ENCODE assay signal across 21 mouse cellular contexts in genomic region chrX:109189607-109190006, GRCm38 (mm10). TPM values are rescaled to one million over a fixed set of nuclear protein-coding genes. Genes with fewer than 3 reads are reported as not detected.
A peak's percentile ranks its signal among the peaks of the same experiment; 100 is the strongest.
DNase-seq lines count a peak whose midpoint lies in the region; ATAC-seq lines count a peak whose summit lies in the region.
"Had no signal": no experiment of that assay in that cellular context is flagged by ENCODE, and none has a peak within 500 bp of the region (broad histone marks: within the 10 kb centered on the region; RNA-seq: fewer than 3 reads in every experiment).

No protein-coding gene starts in this region.

- ATAC-seq in heart, embryonic 11.5 days (replicated peaks; ENCODE audit: insufficient number of reproducible peaks, low FRiP score, low TSS enrichment), result no peak
- ATAC-seq in megakaryocyte, adult 5-6 weeks (ENCODE audit: poor library complexity, severe bottlenecking), result peak; percentile 43
- ATAC-seq: CD4-positive, CD25-positive, alpha-beta regulatory T cell, adult 4 months; forebrain, embryonic 14.5 days; intestine, embryonic 15.5 days had no signal

- H3K9me3 ChIP-seq in heart, embryonic 11.5 days (replicated peaks; ENCODE audit: control insufficient read depth, low read length), result no peaks in the 10 kb centered on the region
- H3K9me3 ChIP-seq: embryonic facial prominence, embryonic 10.5 days; G1E; heart, embryonic 12.5 days; hindbrain, embryonic 10.5 days; intestine, embryonic 15.5 days had no signal

- WGBS in heart, embryonic 11.5 days (ENCODE audit: insufficient replicate concordance), result 79% methylated on average over 4 of the region's 4 CpGs

- no peaks in the 10 kb centered on the region for H3K4me1 ChIP-seq in heart, embryonic 11.5 days (ENCODE audit: control insufficient read depth, insufficient read depth, low read length)
- H3K4me1 ChIP-seq: embryonic facial prominence, embryonic 10.5 days; heart, embryonic 12.5 days; hindbrain, embryonic 10.5 days; intestine, embryonic 15.5 days had no signal

- no peak overlapping the region for H3K4me3 ChIP-seq in heart, embryonic 11.5 days (ENCODE audit: low read depth, low read length)
- H3K4me3 ChIP-seq: embryonic facial prominence, embryonic 10.5 days; heart, embryonic 12.5 days; hindbrain, embryonic 10.5 days; intestine, embryonic 15.5 days had no signal

- no peak overlapping the region for H3K4me2 ChIP-seq in heart, embryonic 11.5 days
- H3K4me2 ChIP-seq: heart, embryonic 12.5 days; hindbrain, embryonic 14.5 days; intestine, embryonic 15.5 days had no signal

- H3K9ac ChIP-seq in heart, embryonic 11.5 days (ENCODE audit: low read depth, low read length), result no peak overlapping the region
- H3K9ac ChIP-seq: heart, embryonic 12.5 days; hindbrain, embryonic 14.5 days; intestine, embryonic 15.5 days had no signal

- H3K27me3 ChIP-seq in heart, embryonic 11.5 days (ENCODE audit: control insufficient read depth, insufficient read depth, low read length), result no peaks in the 10 kb centered on the region
- H3K27me3 ChIP-seq: heart, embryonic 12.5 days; intestine, embryonic 15.5 days had no signal

- H3K27ac ChIP-seq in heart, embryonic 11.5 days (ENCODE audit: low read depth, low read length), result no peak overlapping the region
- H3K27ac ChIP-seq: embryonic facial prominence, embryonic 10.5 days; hindbrain, embryonic 10.5 days; hindbrain, embryonic 14.5 days; intestine, embryonic 15.5 days had no signal

- no peaks in the 10 kb centered on the region for H3K36me3 ChIP-seq in heart, embryonic 11.5 days (ENCODE audit: control insufficient read depth, insufficient read depth, low read length)
- H3K36me3 ChIP-seq: embryonic facial prominence, embryonic 10.5 days; G1E; heart, embryonic 12.5 days; hindbrain, embryonic 10.5 days; intestine, embryonic 15.5 days had no signal

- peak; percentile 3 for DNase-seq in heart, adult 8-10 months (ENCODE audit: low spot score)
- DNase-seq in 3T3-L1 (ENCODE audit: low read depth, low spot score) (peak; percentile 29), NIH3T3 (ENCODE audit: low read depth) (peak; percentile 5)
- DNase-seq in frontal cortex, postnatal 10 days (ENCODE audit: low spot score in 2 of 2), result no peak
- DNase-seq in urinary bladder, adult 18-20 months (ENCODE audit: low spot score in 2 of 2), result no peak
- no peak for DNase-seq in cerebellum, postnatal 14 days
- DNase-seq: adrenal gland, postnatal 14 days; B cell, adult 2 months; cerebellum, adult 11-12 months; cerebellum, adult 9-11 months; gastrocnemius, postnatal 10 days had no signal

RNA-seq across cellular contexts. Expression of gene Gm6377, which starts 6.9 kb away (rescaled TPM):
- under 1 TPM in 2 of 4 experiments, not detected in 2; 0.11 to 0.19 TPM for total RNA-seq in heart, adult 8-10 months (2022)
- 0.11 and 0.38 TPM in 2 replicates for polyA plus RNA-seq in heart, embryonic 11.5 days (2014; fragmentation: Nextera tagmentation; extraction: Ambion mirVana)
- total RNA-seq in megakaryocyte, adult 5-6 weeks (2015), result 7.1 and 10.7 TPM in 2 replicates
- 9.1 and 14.9 TPM in 2 replicates for total RNA-seq in megakaryocyte, adult 5-6 weeks (2017)
- total RNA-seq: adrenal gland, postnatal 14 days had no signal
- polyA plus RNA-seq: G1E; hindbrain, embryonic 14.5 days had no signal

Comparison
In these comparisons a context has a peak if more than half of its experiments do, and no peak if none do; other contexts are left out.
1. DNase-seq: peak in heart, adult 8-10 months (single experiment), 3T3-L1 (single experiment) and NIH3T3 (single experiment); none in frontal cortex, postnatal 10 days (0 of 2), urinary bladder, adult 18-20 months (0 of 2) and cerebellum, postnatal 14 days (0 of 2).
2. RNA of gene Gm6377, which starts 6.9 kb away (total RNA-seq): 7.1 to 14.9 TPM in megakaryocyte, adult 5-6 weeks; 0.11 to 0.19 TPM in heart, adult 8-10 months; every median in the first group is over 4 times any median in the second.